17 mouse cellular contexts compared by ENCODE assay signal in the genomic region with DNA sequence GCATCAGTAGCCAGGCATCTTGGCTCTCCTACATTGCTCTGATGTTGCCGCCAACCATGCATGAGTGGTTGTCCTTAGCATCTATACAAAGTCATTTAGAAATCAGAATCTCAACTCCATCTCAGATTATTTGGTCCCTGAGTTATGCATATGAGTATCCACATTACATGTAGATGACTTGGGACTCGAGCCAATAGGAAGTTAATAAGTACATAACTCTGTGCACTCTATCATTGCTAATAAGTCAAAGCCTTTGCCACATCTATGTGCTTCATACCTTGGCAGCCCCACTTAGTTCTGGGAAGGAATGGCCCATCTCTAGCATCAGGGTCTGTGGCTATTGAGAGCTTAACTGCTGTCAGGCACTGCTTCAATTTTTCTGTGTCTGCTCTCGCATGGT.
"Had no signal": no experiment of that assay in that cellular context is flagged by ENCODE, and none has a peak within 500 bp of the region (broad histone marks: within the 10 kb centered on the region; RNA-seq: fewer than 3 reads in every experiment).

No protein-coding gene starts in this region.

- DNase-seq: layer of hippocampus, postnatal 36 days; liver, postnatal 0 days; lung, embryonic 14.5 days; right cerebral cortex, adult 18-20 months; right cerebral cortex, postnatal 14 days; right cerebral cortex, postnatal 4 days; thymus, postnatal 25 days had no signal

- ATAC-seq: liver, postnatal 0 days; lung, postnatal 0 days; midbrain, embryonic 15.5 days had no signal

- H3K9ac ChIP-seq: liver, embryonic 14.5 days; liver, postnatal 0 days; lung, embryonic 14.5 days; midbrain, embryonic 12.5 days; midbrain, embryonic 15.5 days; neural tube, embryonic 12.5 days; neural tube, embryonic 15.5 days; stomach, embryonic 15.5 days had no signal

- H3K4me2 ChIP-seq: liver, embryonic 11.5 days; lung, embryonic 14.5 days; midbrain, embryonic 12.5 days; midbrain, embryonic 15.5 days; neural tube, embryonic 12.5 days; neural tube, embryonic 15.5 days; stomach, embryonic 15.5 days had no signal

- H3K4me1 ChIP-seq: midbrain, embryonic 15.5 days; stomach, embryonic 15.5 days had no signal

- H3K27me3 ChIP-seq: midbrain, embryonic 12.5 days; midbrain, embryonic 15.5 days; neural tube, embryonic 12.5 days; neural tube, embryonic 15.5 days; stomach, embryonic 15.5 days had no signal

- H3K36me3 ChIP-seq: midbrain, embryonic 12.5 days; midbrain, embryonic 15.5 days; neural tube, embryonic 12.5 days; neural tube, embryonic 15.5 days; stomach, embryonic 15.5 days had no signal

- H3K27ac ChIP-seq: left cerebral cortex, adult 2 months; liver, embryonic 14.5 days; macrophage; midbrain, embryonic 12.5 days; midbrain, embryonic 15.5 days; neural tube, embryonic 12.5 days; neural tube, embryonic 15.5 days; stomach, embryonic 15.5 days had no signal

- H3K4me3 ChIP-seq: left cerebral cortex, adult 2 months; midbrain, embryonic 12.5 days; midbrain, embryonic 15.5 days; neural tube, embryonic 12.5 days; neural tube, embryonic 15.5 days; stomach, embryonic 15.5 days had no signal

- H3K9me3 ChIP-seq: midbrain, embryonic 12.5 days; midbrain, embryonic 15.5 days; neural tube, embryonic 12.5 days; neural tube, embryonic 15.5 days; stomach, embryonic 15.5 days had no signal
